Mouse (Mus musculus): ENCODE data around the gene Lrrc20.
"Not testable (repeated sequence)": the region's sequence is repeated elsewhere in the genome, so short reads cannot be mapped to it uniquely, and the experiment has no call there.

Lrrc20 gene

DNA sequence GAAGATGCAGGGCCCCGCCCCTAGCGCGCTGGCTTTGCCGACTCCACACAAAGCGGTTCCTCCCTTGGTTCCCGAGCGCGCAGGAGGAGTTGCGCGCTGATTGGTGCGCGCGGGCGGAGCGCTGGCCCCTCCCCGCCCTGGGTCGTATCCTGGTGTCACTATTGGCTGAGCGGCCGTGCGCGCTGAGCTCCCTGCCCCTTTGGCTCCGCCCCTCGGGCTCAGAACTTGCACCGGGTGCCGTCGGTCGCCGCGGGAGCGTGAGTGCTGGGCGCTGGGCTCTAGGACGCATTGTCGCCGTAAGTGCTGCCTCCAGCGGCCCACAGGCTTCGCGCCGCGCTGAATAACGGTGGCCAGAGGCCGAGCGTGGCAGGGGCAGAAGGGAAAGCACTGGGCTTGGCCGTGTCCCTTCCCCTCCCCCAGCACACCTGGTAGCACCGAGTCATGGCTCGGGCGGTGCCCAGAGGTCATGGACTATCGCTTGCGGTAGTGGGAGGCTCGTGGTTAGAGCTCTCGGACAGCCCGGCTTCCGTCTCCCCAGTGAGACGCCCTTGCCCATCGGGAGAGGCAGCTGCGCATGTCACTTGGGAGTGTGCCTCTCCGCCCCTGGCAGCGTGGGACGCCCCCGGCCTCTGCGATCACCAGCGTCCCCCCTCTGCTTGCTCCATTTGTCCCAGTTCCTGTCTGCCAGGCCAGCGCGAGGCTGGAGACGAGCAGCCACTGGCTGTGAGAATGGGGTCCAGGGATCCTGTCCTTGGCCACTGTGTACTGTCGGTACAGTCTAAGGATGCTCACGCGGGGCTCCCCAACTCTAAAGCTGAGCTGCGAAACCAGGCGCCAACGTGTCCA, at the start of gene Lrrc20:
Lrrc20 (plus strand) TSS at position 208 of the 846 bp plus-strand sequence.
- peak; percentile 91 for DNase-seq

DNA sequence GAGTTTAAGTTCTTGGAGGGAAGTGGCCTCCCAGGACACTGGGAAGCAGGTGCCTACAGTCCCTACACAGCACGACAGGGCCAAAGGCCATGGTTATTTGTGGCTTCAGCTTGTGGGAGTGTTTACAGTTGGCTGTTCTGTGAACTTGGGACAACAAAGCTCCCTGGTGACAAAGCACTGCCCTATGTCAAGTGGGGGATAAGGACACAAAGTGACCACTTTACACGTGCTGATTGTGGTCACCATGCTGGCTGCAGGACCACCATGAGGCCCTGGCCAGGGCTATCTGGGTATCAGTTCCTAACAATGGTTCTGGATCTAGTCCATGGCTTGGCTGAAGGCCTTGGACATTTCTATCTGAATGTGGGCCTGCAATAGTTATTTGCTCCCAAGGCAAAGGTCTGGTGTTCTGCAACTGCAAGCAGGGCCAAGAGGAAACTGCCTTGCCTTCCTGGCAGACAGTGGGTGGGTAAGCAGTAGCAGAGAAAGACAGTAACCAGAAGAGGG, 49.3 kb upstream of the Lrrc20 start:
- no peak for DNase-seq

DNA sequence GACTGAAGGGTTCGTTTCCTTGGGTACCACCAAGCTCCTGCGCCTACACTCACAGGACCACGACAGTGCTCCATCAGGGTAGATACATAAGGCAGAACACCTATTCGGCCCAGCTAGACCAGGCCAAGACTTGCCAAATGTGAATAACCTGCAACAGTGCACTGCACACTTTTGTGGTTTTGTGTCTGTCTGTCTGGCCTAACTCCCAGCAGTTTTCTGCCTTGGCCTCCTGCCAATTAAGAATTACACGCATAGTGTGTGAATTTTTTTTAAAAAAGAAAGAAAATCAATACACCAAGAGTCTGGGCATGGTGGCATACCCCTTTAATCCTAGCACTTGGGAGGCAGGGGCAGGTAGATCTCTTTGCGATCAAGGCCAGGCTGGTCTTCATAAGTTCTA, 47.6 kb upstream of the Lrrc20 start:
- no peak for DNase-seq

DNA sequence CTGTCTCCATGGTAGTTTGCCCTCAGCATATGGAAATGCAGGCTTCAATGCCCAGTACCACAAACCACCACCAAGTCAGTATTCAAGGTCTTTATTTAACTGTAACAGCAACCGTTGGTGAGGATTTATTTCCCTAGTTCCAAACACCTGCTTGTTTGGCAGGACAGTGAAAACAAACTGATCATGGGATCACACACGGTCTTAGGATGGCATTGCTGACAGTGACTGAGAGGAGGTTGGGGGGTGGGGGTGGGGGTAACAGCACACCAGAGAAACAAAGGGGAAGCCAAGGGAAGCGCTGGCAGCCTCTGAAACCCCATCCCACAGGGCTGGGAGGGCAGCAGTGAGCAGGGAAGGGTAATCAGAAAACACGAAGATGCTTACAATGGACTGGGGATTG, 47.2 kb upstream of the Lrrc20 start:
- no peak for DNase-seq

DNA sequence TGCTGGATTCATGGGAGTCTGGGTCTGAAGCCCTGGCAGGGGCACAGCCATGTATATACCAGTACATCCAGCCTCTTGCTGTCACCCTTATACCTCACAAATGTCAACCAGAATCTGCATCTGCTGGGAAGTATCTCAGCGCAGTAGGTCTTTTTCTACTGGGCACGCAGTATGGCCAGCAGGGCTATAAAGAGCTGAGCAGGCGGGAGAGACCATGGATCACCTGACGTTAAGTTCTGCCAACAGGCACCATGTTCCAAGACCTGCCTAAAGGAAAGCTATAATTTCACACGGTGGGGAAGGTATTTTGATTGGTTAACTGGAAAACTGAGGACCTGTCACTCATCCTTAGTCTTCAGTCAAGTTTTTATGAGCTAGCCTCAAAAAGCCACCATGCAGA, 46.6 kb upstream of the Lrrc20 start:
- no peak for DNase-seq

DNA sequence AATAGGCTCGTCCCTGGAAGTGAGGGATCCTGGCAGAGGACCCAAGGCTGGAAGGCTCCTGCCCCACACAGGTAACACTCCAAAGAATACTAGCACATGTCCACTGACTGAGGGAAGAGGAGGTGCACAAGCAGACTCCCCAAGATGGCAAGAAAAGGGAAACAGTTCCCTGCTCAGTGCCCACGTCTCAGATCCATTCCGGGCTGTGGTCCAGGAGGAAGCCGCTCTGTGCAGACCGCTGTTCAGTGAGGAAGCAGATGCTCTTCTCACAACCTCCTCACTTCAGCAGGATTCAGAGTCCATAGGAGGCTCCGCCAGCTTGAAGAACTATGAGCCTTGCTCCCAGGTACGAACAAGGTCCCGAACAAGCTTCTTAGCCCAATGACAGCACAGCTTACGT, 44.2 kb upstream of the Lrrc20 start:
- DNase-seq = peak; percentile 76

DNA sequence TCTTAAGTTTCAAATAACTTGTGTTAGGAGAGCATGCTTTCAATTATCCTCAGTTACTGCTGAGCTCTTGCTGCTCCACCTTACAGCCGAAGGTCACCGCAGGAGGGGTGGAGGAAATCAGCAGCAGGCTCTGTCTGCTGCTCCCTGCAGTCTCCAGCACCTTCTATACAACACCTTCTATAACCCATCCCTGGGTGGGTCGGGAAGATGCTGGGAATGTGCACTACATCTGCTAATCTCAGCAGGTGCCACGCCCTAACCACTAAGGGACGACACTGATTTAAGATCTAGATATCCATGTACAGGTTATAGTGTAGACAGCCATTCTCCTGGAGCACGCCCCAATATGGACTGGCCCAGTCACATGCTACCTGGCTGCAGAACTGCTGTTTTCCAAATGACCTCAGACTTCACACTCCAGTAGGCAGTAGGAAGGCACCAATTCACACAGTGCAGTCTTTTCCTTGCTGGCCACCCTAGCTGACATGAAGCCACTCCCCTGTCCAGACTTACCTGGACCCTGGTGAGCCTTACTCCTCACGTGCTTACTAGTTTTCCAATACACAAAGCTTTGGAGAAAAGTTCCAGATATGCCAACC, 35.3 kb upstream of the Lrrc20 start:
- no peak for DNase-seq

DNA sequence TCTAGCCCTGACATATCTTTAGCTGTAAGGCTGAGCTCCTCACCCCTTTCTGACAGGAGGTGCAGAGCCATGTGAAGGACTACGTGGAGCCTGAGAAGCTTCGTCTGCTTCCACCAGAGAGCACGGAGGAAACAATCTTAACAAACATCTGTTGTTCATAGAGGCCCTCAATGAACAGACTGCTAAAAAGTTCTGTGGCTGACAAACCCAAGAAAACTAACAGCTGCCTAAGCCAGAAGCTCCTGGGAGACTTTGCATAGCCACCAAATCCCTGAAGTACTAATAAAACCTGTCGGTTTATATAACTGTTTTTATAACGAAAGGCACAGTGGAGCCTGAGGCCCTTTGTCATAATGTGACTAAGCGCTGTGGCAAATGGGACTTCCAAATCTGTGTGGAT, 32.1 kb upstream of the Lrrc20 start:
- no peak for DNase-seq

DNA sequence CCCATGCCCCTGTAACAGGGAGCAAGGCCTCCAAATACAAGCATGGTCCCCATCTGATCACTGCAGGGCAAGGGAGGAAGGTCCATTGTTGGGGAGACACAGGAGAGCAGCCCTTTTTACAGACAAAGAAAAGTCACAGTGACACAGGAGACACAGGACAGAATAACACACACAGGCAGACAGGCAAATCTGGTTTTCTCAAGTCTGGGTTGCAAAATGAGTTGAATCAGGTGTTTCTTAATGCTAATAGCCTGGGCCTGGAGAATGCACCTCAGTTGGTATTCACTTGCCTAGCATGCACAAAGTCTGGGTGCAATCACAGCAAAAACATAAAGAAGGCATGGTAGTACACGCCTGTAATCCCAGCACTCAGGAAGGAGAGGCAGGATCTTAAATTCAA, 31.7 kb upstream of the Lrrc20 start:
- DNase-seq = no peak

DNA sequence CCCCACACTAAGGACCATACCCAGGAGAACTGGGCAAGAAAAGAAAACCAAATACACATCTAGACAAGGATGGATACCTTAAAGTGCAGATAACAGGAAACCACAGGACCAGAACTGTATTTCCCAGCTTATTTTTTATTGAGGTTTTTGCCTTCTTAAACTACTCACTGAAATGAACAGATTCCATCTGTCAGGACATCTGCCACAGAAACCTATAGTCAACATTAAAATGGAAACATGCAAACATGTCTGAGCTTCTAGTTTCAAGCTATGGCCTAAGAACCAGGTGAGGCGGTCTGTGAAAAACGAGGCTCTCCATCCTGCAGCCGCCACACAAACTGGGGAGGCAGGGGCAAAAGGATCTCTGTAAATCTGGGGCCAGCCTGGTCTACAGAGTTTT, 30.6 kb upstream of the Lrrc20 start:
- DNase-seq = no peak

DNA sequence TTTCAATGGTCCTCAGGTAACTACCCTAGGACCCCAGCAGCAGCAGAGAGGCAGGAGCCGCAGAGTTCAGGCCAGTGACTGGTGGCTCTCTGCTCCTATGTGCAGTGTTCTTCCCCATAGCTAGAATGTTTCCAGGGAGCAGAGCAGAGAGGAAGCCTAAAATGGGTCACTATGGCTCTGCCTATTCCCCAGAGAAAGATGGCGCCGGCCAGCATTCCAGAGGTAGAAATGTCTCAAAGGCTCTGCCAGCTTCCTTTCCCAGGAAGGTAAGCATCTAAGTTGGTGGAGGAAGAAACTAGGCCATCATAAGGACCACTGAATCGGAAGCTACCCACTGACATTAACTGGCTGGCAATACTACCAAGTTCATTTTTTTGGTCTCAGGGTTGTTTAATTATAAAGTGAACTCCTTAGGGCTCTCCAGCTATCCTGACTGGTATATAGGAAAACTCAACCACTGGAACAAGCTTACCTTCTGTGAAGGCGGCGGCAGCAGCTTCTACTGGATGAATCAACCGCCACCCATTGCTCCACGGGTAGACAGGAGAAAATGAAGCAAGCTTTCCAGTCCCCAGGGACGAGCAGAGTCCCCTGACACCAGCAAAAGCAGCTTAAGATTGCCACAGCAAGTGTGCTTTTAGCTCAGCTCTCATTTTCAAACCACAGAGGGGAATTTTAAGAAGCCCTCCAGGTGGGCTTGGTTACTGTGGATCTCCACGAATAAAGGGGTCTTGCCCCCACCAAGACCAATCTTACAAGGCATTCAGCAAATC, 27.8 kb upstream of the Lrrc20 start:
- DNase-seq = no peak

DNA sequence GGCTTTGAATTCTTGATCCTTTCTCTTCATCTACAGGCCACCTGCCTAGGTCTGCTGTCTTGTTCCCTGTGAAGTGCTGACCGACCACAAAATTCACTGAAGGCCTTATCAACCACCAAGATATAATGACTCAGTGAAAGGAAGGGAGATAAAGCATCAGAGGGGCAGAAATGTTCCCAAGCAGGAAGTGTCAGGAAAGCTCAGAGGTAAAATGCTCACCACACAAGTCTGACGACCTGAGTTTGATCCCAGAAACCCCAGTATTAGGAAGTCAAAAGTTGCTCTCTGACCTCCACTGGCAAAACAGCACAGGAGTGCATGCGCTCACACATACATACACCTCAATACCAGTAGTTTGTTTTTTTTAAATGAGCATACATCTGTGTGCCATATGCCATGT, 26.8 kb upstream of the Lrrc20 start:
- no peak for DNase-seq

DNA sequence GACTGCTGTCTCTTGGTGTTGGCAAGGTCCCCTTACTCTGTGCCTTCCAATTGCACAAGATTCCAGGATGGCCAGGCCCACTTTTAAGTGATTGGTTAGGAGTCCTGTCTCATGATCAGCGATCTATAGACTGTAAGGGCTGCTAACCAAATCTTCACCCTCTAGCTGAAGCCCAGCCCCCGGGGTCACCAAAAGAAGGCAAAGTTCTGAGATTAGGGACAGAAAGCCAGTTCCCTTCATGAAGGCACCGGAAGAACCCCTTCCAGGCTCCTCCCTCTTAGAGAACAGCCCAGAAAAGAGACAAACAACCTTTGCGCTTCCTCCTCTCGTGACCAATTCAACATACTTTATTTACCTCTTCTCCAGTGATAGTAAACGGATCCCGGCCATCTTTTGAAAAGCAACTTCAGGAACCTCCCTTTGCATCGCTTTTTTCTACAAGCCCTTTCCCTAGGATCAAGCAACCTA, 24.1 kb upstream of the Lrrc20 start:
- DNase-seq = no peak

DNA sequence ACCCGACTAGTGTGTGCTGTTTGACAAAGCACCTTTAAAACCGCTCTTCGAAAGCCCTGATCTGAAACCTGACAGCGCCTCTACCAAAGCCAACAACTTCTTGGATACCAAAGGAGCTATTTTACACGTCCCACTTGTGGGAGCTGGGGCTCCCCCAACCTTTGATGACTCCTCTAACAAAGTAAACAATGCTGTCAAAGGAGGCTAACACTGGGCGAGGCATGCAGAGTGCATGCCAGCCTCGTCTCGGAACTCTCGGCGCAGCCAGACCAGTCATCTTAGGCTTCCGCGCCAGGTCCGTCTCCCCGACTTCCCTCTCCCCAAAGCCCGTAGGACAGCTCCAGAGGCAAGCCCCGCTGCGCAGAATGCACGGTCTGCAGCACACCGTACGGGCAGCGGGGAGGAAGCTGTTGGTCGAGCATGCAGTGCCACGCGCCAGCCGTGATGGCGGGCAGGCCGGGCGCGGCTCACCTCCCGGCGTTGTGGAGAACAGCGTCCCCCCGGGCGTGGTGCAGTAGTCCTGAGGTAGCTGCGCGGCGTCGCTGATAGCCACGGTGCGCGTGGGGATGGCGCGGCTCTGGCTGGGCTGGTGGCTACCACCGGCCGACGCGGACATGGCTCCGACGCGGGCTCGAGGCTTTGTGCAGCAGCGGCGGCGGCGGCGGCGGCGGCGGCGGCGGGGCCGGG, 23.5 kb upstream of the Lrrc20 start:
- peak; percentile 52 for DNase-seq

DNA sequence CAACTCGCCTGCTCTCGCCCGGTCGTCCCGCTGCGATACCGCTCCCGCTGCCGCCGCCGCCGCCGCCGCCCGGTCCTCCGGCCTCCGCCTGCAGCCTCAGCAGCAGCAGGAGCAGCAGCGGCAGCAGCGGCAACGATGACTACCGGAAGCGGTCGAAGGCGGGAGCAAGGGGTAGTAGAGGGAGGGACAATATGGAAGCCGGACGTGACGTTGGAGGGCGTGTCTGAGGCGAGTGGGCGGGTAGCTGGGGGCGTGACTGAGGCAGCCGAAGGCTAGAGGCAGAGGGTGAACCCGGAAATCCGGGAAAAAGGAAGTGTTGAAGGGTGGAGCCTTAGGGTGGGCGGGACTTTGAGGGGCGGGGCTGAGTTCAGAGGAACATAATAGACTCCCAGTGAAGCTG, 23.0 kb upstream of the Lrrc20 start, which contains the start of gene Eif4ebp2:
Eif4ebp2 (minus strand) TSS at position 17 of the 400 bp plus-strand sequence.
- DNase-seq = peak; percentile 97

DNA sequence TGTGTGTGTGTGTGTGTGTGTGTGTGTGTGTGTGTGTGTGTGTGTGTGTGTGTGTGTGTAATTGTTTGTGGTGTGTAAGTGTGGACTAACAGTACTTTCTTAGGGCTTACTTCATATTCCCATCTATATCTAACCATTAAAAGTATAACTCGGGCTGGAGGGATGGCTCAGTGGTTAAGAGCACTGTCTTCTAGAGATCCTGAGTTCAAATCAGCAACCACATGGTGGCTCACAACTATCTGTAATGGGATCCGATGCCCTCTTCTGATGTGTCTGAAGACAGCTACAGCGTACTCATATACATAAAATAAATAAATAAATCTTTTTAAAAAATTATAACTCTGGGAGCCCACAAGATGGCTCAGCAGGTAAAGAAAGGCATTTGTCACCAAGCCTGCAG, 22.4 kb upstream of the Lrrc20 start:
- DNase-seq = not testable (repeated sequence)

DNA sequence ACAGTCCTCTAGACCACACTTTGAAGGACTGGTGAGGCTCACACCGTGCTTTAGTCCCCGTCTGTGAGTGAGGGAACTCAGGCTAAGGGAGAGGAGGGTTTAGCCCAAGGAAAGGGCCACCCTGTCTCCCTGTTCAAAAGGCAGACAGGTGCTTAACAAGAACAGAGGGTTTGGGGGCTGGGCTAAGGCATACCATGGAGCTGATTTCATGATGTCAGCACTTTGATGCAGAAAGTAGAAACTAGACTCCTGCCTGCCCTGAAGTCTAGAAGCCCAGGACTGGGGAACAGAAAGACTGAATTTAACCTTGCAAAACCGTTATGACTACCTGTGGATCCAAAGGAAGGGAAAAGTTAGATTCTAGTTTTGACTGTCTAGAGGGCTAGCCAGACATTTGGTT, 18.4 kb upstream of the Lrrc20 start:
- no peak for DNase-seq

DNA sequence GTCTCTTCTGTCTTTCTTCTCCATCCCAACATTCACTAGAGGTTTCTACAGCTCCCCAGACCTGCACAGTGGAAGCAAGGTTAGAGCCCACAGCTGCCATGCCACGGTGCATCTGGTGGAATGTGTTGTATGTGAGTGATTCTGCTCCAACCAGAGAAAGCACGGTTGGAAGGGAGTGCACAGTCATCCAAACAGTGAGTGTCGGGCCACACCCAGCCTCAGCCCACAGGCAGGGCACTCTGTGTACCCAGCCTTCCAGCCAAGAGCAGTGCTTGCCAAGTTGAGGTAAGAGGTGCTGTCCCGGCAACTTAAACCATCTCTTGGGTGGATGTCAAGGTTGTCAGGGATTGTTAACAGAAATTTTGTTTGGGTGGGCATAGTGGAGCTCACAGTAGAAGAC, 10.6 kb upstream of the Lrrc20 start:
- DNase-seq = no peak

DNA sequence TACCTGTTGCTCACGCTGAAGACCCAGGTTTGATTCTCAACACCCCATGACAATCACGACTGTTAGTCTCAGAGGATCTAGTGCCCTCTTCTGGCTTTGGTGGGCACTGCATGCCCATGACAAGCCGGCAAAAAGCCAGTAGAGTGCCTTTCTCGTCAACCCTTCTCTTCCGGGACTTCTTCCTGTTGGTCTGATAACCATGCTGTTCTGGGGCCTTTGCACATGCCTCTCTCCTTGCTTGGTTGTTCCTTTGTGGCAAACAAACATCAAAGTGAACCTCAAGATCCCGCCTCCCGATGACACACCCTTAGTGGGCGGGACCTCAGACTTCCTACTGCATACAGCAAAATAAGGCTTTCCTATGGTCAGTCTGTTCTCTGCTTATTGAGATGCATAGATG, 9.4 kb upstream of the Lrrc20 start:
- DNase-seq = no peak

DNA sequence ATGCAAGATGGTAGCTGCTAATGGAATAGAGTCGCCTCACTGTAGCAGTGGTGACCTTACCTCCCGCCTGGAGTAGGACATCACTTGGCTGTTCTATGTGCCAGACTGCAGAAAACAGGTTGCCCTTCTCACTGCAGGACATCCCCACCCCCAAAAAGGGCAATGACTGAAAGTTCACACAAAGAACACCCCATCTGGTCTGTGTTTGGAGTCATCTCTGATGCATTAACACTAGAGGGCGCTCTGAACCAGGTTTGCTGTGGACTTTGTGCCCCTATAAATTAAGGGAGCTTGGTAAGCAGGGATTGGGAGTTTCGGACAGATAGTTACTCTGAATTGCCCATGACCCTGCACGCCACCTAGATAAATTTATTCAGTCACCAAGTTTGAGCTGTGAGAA, 8.7 kb upstream of the Lrrc20 start:
- DNase-seq = no peak

DNA sequence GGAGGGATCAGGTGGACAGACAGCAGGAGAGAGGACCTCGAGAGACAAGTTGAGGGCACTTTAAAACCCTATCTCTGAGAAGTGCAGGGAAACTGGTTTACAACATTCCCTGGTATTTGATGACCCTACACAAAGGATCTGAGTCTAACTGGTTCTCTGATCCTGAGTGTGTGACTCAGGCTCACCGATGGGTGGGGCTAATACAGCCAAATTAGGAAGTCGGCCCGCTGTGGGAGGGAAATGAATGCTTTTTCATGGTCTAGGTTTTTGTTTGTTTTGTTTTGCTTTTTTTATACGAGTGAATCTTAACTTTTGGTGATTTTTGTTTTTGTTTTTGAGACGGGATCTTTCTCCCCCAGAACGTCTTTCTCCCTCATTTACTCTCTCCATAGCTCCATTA, 6.7 kb upstream of the Lrrc20 start:
- no peak for DNase-seq

DNA sequence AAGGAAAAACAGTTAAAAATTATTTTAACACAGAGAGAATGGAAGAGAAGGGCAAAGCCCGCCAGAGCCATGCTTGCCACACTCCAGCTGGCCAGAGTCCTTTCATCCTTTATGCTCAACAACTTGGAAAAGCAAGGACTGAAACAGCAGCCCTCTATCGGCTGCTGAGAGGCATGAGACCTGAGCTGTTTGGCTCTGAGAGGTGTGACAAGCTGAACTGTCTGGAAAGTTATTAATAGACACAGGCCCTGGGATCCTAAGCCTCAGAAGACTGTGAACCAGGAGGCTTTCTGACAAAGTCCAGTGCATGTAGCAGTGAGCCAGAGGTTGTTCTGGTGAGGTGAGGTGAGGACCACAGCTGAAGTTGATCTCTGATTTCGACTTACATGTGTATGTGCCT, 2.0 kb upstream of the Lrrc20 start:
- DNase-seq = no peak

DNA sequence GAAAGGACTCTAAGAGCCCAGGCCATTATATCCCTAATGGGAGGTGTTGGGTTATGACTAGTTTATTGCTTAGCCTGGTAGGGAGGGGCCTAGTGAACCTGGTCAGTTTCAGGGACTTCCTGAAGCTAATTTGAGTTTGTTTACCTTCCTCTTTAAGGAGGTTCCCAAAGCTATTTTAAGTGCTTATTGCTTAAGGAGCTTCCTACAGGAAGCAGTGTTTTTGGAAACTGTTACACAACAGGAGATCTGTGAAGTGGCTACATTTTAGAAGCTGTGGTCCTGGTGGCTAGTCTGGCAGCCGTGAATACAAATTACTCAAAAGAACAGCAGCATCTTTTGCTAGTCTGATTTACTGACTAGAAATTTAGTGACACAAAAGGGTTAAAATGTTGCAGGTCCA, 1.3 kb upstream of the Lrrc20 start:
- DNase-seq = no peak
